In genomic region chr3:134602919-134603318, GRCm38 (mm10) we compare ENCODE assay signal across 21 mouse cellular contexts.
DNase-seq lines count a peak whose midpoint lies in the region; ATAC-seq and TF ChIP-seq lines count a peak whose summit lies in the region.
"Had no signal": no experiment of that assay in that cellular context is flagged by ENCODE, and none has a peak within 500 bp of the region (broad histone marks: within the 10 kb centered on the region; RNA-seq: fewer than 3 reads in every experiment).

No protein-coding gene starts in this region.

- no peak overlapping the region for H3K4me3 ChIP-seq in forebrain, embryonic 11.5 days (ENCODE audit: low read depth, low read length)
- no peak overlapping the region for H3K4me3 ChIP-seq in forebrain, postnatal 0 days (ENCODE audit: low read depth, low read length)
- H3K4me3 ChIP-seq: hindbrain, embryonic 15.5 days; limb, embryonic 15.5 days; liver, embryonic 15.5 days; stomach, embryonic 15.5 days had no signal

- no peaks in the 10 kb centered on the region for H3K36me3 ChIP-seq in forebrain, embryonic 11.5 days (ENCODE audit: control insufficient read depth, insufficient read depth, low read length)
- H3K36me3 ChIP-seq in forebrain, postnatal 0 days (ENCODE audit: insufficient read depth), result no peaks in the 10 kb centered on the region
- H3K36me3 ChIP-seq: hindbrain, embryonic 15.5 days; limb, embryonic 15.5 days; liver, embryonic 15.5 days; stomach, embryonic 15.5 days had no signal

- TF ChIP-seq CTCF in forebrain, postnatal 0 days (IDR thresholded peaks at IDR 0.05; ENCODE audit: low read depth), result no peak

- DNase-seq in forebrain, embryonic 11.5 days (ENCODE audit: low spot score), result peak; percentile 51
- no peak for DNase-seq in forebrain, postnatal 0 days
- DNase-seq in kidney, postnatal 10 days, result peak; percentile 19
- DNase-seq in kidney, postnatal 25 days, result no peak
- DNase-seq in lung, postnatal 10 days, result peak; percentile 30
- no peak for DNase-seq in lung, adult 18-20 months
- peak; percentile 53 for DNase-seq in MN1 (ENCODE audit: low spot score)
- DNase-seq in left cerebral cortex, postnatal 25 days (ENCODE audit: low spot score in 2 of 2), result no peak
- DNase-seq: adrenal gland, adult 2 months; cerebellum, adult 11 months; layer of hippocampus, adult 9-11 months; lung, postnatal 36 days; right cerebral cortex, postnatal 25 days; thymus, adult 18-20 months; thymus, postnatal 4 days had no signal

- no peaks in the 10 kb centered on the region for H3K9me3 ChIP-seq in forebrain, embryonic 11.5 days (ENCODE audit: control insufficient read depth, low read length)
- no peaks in the 10 kb centered on the region for H3K9me3 ChIP-seq in forebrain, postnatal 0 days (ENCODE audit: low read length)
- H3K9me3 ChIP-seq: hindbrain, embryonic 15.5 days; limb, embryonic 15.5 days; liver, embryonic 15.5 days; stomach, embryonic 15.5 days had no signal

- no peak overlapping the region for H3K27ac ChIP-seq in forebrain, embryonic 11.5 days (ENCODE audit: low read depth, low read length)
- H3K27ac ChIP-seq in forebrain, postnatal 0 days (ENCODE audit: low read depth, low read length), result no peak overlapping the region
- H3K27ac ChIP-seq: hindbrain, embryonic 15.5 days; kidney, postnatal 0 days; limb, embryonic 15.5 days; liver, embryonic 15.5 days; stomach, embryonic 15.5 days had no signal

- H3K4me1 ChIP-seq in forebrain, embryonic 11.5 days (replicated peaks; ENCODE audit: control insufficient read depth, insufficient read depth, low read length), result peaks cover 2% of the 10 kb centered on the region; the same call in 1 of the 2 replicates
- H3K4me1 ChIP-seq in forebrain, postnatal 0 days (ENCODE audit: insufficient read depth), result no peaks in the 10 kb centered on the region
- H3K4me1 ChIP-seq: limb, embryonic 15.5 days; liver, embryonic 15.5 days; stomach, embryonic 15.5 days had no signal

- no peaks in the 10 kb centered on the region for H3K27me3 ChIP-seq in forebrain, embryonic 11.5 days (ENCODE audit: control insufficient read depth, insufficient read depth, low read length)
- no peaks in the 10 kb centered on the region for H3K27me3 ChIP-seq in forebrain, postnatal 0 days (ENCODE audit: insufficient read depth, low read length)
- H3K27me3 ChIP-seq: hindbrain, embryonic 15.5 days; limb, embryonic 15.5 days; liver, embryonic 15.5 days; stomach, embryonic 15.5 days had no signal

- intact Hi-C loops in left cerebral cortex, postnatal 25 days (cut with DNase I), result no loop called here

- H3K9ac ChIP-seq in forebrain, embryonic 11.5 days (ENCODE audit: low read length), result no peak overlapping the region
- no peak overlapping the region for H3K9ac ChIP-seq in forebrain, postnatal 0 days
- H3K9ac ChIP-seq: hindbrain, embryonic 15.5 days; limb, embryonic 15.5 days; liver, embryonic 15.5 days; stomach, embryonic 15.5 days had no signal

- no peak for ATAC-seq in forebrain, embryonic 11.5 days (replicated peaks; ENCODE audit: low FRiP score)
- no peak for ATAC-seq in forebrain, postnatal 0 days
- ATAC-seq: intestine, postnatal 0 days had no signal

- no peak overlapping the region for H3K4me2 ChIP-seq in forebrain, embryonic 11.5 days (ENCODE audit: low read depth, low read length, severe bottlenecking)
- no peak overlapping the region for H3K4me2 ChIP-seq in forebrain, postnatal 0 days (ENCODE audit: low read depth)
- H3K4me2 ChIP-seq: hindbrain, embryonic 15.5 days; limb, embryonic 15.5 days; liver, embryonic 15.5 days; stomach, embryonic 15.5 days had no signal

- WGBS in forebrain, embryonic 11.5 days, result 65% methylated on average over 4 of the region's 4 CpGs
- WGBS in forebrain, postnatal 0 days, result 18% methylated on average over 4 of the region's 4 CpGs

Comparison
In these comparisons a context has a peak if more than half of its experiments do, and no peak if none do; other contexts are left out.
1. DNase-seq: peak in forebrain, embryonic 11.5 days (single experiment), kidney, postnatal 10 days (single experiment), lung, postnatal 10 days (single experiment) and MN1 (single experiment); none in forebrain, postnatal 0 days (single experiment), kidney, postnatal 25 days (0 of 2), lung, adult 18-20 months (0 of 2) and left cerebral cortex, postnatal 25 days (0 of 2).